Mouse (Mus musculus): ENCODE measurements around the gene Islr2.

- no peak for TF ChIP-seq POLR2A (IDR thresholded peaks at IDR 0.05; ENCODE audit: low read depth, low read length)
- TF ChIP-seq NELFE (IDR thresholded peaks at IDR 0.05; ENCODE audit: low read depth, low read length), result no peak
- no peak for TF ChIP-seq MAZ (IDR thresholded peaks at IDR 0.05; ENCODE audit: low read depth, low read length)
- no peak for TF ChIP-seq EP300 (IDR thresholded peaks at IDR 0.05; ENCODE audit: low read length)
- TF ChIP-seq MAX (IDR thresholded peaks at IDR 0.05; ENCODE audit: low read length), result no peak
- no peak for TF ChIP-seq POLR2AphosphoS2 (IDR thresholded peaks at IDR 0.05; ENCODE audit: low read depth, low read length)
These were observed 6.1 kb upstream of the Islr2 start for GRCm38 (mm10) chr9:58210304-58210627.

All from CH12.LX (cell line).